Mouse (Mus musculus) embryonic facial prominence, embryonic 14.5 days (tissue): Measurements from ENCODE around the gene Pgm3. TPM values are rescaled to one million over a fixed set of nuclear protein-coding genes. Genes with fewer than 3 reads are reported as not detected.
"Not testable (repeated sequence)": the region's sequence is repeated elsewhere in the genome, so short reads cannot be mapped to it uniquely, and the experiment has no call there.

Source experiments
- ATAC-seq: fragments of 200-750 bp; cut with Nextera tagmentation; 2 replicates; pipeline ENCODE4 v1.8.0; 2017; ENCODE audit warnings: low read depth, moderate number of reproducible peaks, moderate TSS enrichment
- DNase-seq: peaks from one replicate; pipeline ENCODE4 v3.0.0-alpha.2; 2015; ENCODE audit warnings: low spot score
- H3K27ac ChIP-seq: fragments of 300-500 bp; sonication (generic); replicated peaks from 2 replicates; pipeline ENCODE4 v1.5.1; 2014; ENCODE audit warnings: low read depth, mild to moderate bottlenecking, low read length, moderate library complexity
- H3K27me3 ChIP-seq: fragments of 300-500 bp; sonication (generic); replicated peaks from 2 replicates; pipeline ENCODE4 v1.6.1; 2014; ENCODE audit warnings: low read length; ENCODE audit not compliant: control insufficient read depth, insufficient read depth
- H3K36me3 ChIP-seq: fragments of 300-500 bp; sonication (generic); 2 replicates; pipeline ENCODE4 v1.6.1; 2014; ENCODE audit warnings: low read length, mixed read lengths; ENCODE audit not compliant: control insufficient read depth, insufficient read depth
- H3K4me1 ChIP-seq: fragments of 300-500 bp; sonication (generic); 2 replicates; pipeline ENCODE4 v1.6.1; 2014; ENCODE audit warnings: antibody characterized with exemption, low read length; ENCODE audit not compliant: control insufficient read depth, insufficient read depth
- H3K4me2 ChIP-seq: fragments of 300-500 bp; sonication (generic); 2 replicates; pipeline ENCODE4 v1.6.1; 2014; ENCODE audit warnings: low read depth, mild to moderate bottlenecking, low read length, moderate library complexity, mixed read lengths
- H3K4me3 ChIP-seq: fragments of 300-500 bp; sonication (generic); 2 replicates; pipeline ENCODE4 v1.5.1; 2014; ENCODE audit warnings: low read depth, mild to moderate bottlenecking, low read length
- H3K9ac ChIP-seq: fragments of 300-500 bp; sonication (generic); 2 replicates; pipeline ENCODE4 v1.6.1; 2014; ENCODE audit warnings: low read depth, mild to moderate bottlenecking, low read length, moderate library complexity, mixed read lengths
- H3K9me3 ChIP-seq: fragments of 300-500 bp; sonication (generic); 2 replicates; pipeline ENCODE4 v1.6.1; 2016; ENCODE audit warnings: low read length; ENCODE audit not compliant: control insufficient read depth
- WGBS: fragments of 180-500 bp; shearing (Covaris S2); extraction: QIAGEN DNeasy Blood & Tissue Kit; methylation state at CpG from one replicate; pipeline ENCODE4 v1.1.7; 2014; 5-methylcytosine and 5-hydroxymethylcytosine counted together
- polyA plus RNA-seq: library from polyadenylated mRNA; unstranded; fragments of >200 nt; fragmentation: Nextera tagmentation; extraction: Ambion mirVana; gene quantifications from 2 replicates; pipeline ENCODE4 v1.2.1, GENCODE M21; 2014

Pgm3 gene
- polyA plus RNA-seq: 38.9 and 39.5 TPM in 2 replicates

- H3K27ac ChIP-seq: peak within 1 kb of the TSS; percentile 79
- DNase-seq (peak; percentile 97), ATAC-seq (peak; percentile 98)
- peak within 1 kb of the TSS; percentile 99 for H3K4me2 ChIP-seq
- H3K9ac ChIP-seq: peak within 1 kb of the TSS; percentile 82
- no peaks in the 10 kb centered on the region for H3K9me3 ChIP-seq
- H3K4me1 ChIP-seq: peaks cover 15% of the 10 kb centered on the region
- H3K36me3 ChIP-seq: peaks cover 28% of the 10 kb centered on the region
- no peaks in the 10 kb centered on the region for H3K27me3 ChIP-seq
- H3K4me3 ChIP-seq: peak within 1 kb of the TSS; percentile 81
- WGBS: under 1% methylated on average over 47 of the region's 59 CpGs
Measured at GRCm38 (mm10) chr9:86571540-86572135, at the start of gene Pgm3, which contains the start of gene Rwdd2a. Gene Pgm3, minus strand, starts transcription at chr9:86571842. Gene Rwdd2a, plus strand, starts transcription at chr9:86571991.

- Histone ChIP-seq H3K9me3 (no peaks in the 10 kb centered on the region), H3K4me3 (no peak overlapping the region), H3K36me3 (no peaks in the 10 kb centered on the region), H3K27ac (no peak overlapping the region), H3K4me2 (no peak overlapping the region), H3K9ac (no peak overlapping the region), H3K27me3 (no peaks in the 10 kb centered on the region), H3K4me1 (peaks cover 15% of the 10 kb centered on the region)
- WGBS: 69% methylated on average over 10 of the region's 10 CpGs
- no peak for DNase-seq
- ATAC-seq: no peak
Measured at GRCm38 (mm10) chr9:86619341-86620139, 47.9 kb upstream of the Pgm3 start.

GRCm38 (mm10) chr9:86617837-86618492 lies 46.3 kb upstream of the Pgm3 start:
- Histone ChIP-seq H3K27me3 (no peaks in the 10 kb centered on the region), H3K4me1 (0 out of 2 replicates have a peak, but pooled peaks cover 7% of the 10 kb centered on the region), H3K36me3 (no peaks in the 10 kb centered on the region), H3K9ac (no peak overlapping the region), H3K27ac (no peak overlapping the region), H3K4me2 (no peak overlapping the region), H3K4me3 (no peak overlapping the region), H3K9me3 (no peaks in the 10 kb centered on the region)
- DNase-seq: no peak
- 72% methylated on average over 7 of the region's 7 CpGs for WGBS
- ATAC-seq: no peak

- Histone ChIP-seq H3K36me3 (peaks cover 5% of the 10 kb centered on the region; the same call in 1 of the 2 replicates), H3K4me1 (peaks cover 7% of the 10 kb centered on the region; the same call in 1 of the 2 replicates), H3K27me3 (no peaks in the 10 kb centered on the region), H3K9ac (no peak overlapping the region), H3K4me2 (no peak overlapping the region), H3K4me3 (no peak overlapping the region), H3K27ac (no peak overlapping the region), H3K9me3 (no peaks in the 10 kb centered on the region)
- 75% methylated on average over 1 of the region's 1 CpGs for WGBS
- ATAC-seq (no peak), DNase-seq (no peak)
Measured at GRCm38 (mm10) chr9:86615765-86616164, 44.1 kb upstream of the Pgm3 start.

- H3K36me3 ChIP-seq: peaks cover 5% of the 10 kb centered on the region; the same call in 1 of the 2 replicates
- H3K27me3 ChIP-seq: no peaks in the 10 kb centered on the region
- no peak overlapping the region for H3K9ac ChIP-seq
- H3K4me3 ChIP-seq: no peak overlapping the region
- no peak for ATAC-seq
- DNase-seq: no peak
- 84% methylated on average over 4 of the region's 4 CpGs for WGBS
- no peaks in the 10 kb centered on the region for H3K9me3 ChIP-seq
- no peak overlapping the region for H3K27ac ChIP-seq
- H3K4me1 ChIP-seq: no peaks in the 10 kb centered on the region; the same call in 1 of the 2 replicates
- no peak overlapping the region for H3K4me2 ChIP-seq
Measured at GRCm38 (mm10) chr9:86612091-86612490, 40.4 kb upstream of the Pgm3 start.

- H3K27me3 ChIP-seq: no peaks in the 10 kb centered on the region
- DNase-seq: peak; percentile 64
- no peak overlapping the region for H3K27ac ChIP-seq
- 0 out of 2 replicates have a peak, but pooled peaks cover under 1% of the 10 kb centered on the region for H3K36me3 ChIP-seq
- no peak overlapping the region for H3K4me3 ChIP-seq
- H3K9ac ChIP-seq: no peak overlapping the region
- WGBS: 69% methylated on average over 6 of the region's 6 CpGs
- ATAC-seq: no peak
- no peak overlapping the region for H3K4me2 ChIP-seq
- peaks cover 8% of the 10 kb centered on the region; the same call in 1 of the 2 replicates for H3K4me1 ChIP-seq
- H3K9me3 ChIP-seq: no peaks in the 10 kb centered on the region
Measured at GRCm38 (mm10) chr9:86605776-86606175, 34.1 kb upstream of the Pgm3 start.

- Histone ChIP-seq H3K9ac (no peak overlapping the region), H3K9me3 (no peaks in the 10 kb centered on the region), H3K36me3 (no peaks in the 10 kb centered on the region), H3K4me1 (no peaks in the 10 kb centered on the region), H3K4me3 (no peak overlapping the region), H3K27ac (no peak overlapping the region), H3K27me3 (no peaks in the 10 kb centered on the region), H3K4me2 (no peak overlapping the region)
- DNase-seq: no peak
- no peak for ATAC-seq
- 47% methylated on average over 8 of the region's 8 CpGs for WGBS
Measured at GRCm38 (mm10) chr9:86599723-86600303, 28.2 kb upstream of the Pgm3 start.

- H3K4me2 ChIP-seq, H3K9me3 ChIP-seq, H3K27me3 ChIP-seq, ATAC-seq, H3K4me1 ChIP-seq, H3K36me3 ChIP-seq, DNase-seq, H3K9ac ChIP-seq, H3K4me3 ChIP-seq, H3K27ac ChIP-seq: not testable (repeated sequence)
Measured at GRCm38 (mm10) chr9:86596983-86597382, 25.3 kb upstream of the Pgm3 start.
